Mouse (Mus musculus) spleen, adult 2 months (tissue): ENCODE measurements at regions not wholly inside any gene's neighbourhood (a gene's known extent, or its start where the extent isn't known, plus 50 kb on each side); places are given as distances from the start of the nearest gene placed in this dataset.

ENCODE experiments used
- CTCF ChIP-seq: fragments of 200-500 bp; IDR thresholded peaks from 2 replicates; pipeline ENCODE4 v1.5.1; 2011; ENCODE audit warnings: mild to moderate bottlenecking, inconsistent platforms; ENCODE audit not compliant: insufficient read depth, insufficient read length, insufficient replicate concordance; ENCODE audit errors: extremely low read depth
- POLR2A ChIP-seq: fragments of 200-500 bp; IDR thresholded peaks from 2 replicates; pipeline ENCODE4 v1.6.1; 2011; ENCODE audit warnings: low read depth, low read length, inconsistent platforms

- TF ChIP-seq POLR2A (no peak), CTCF (no peak)
These were observed 385.9 kb upstream of the Zfp703 start for GRCm38 (mm10) chr8:26591266-26591665.
